ENCODE assay signal across 9 mouse cellular contexts in genomic region chr15:59777307-59777871, GRCm38 (mm10).
A peak's percentile ranks its signal among the peaks of the same experiment; 100 is the strongest.
DNase-seq lines count a peak whose midpoint lies in the region; ATAC-seq and TF ChIP-seq lines count a peak whose summit lies in the region.
"Had no signal": no experiment of that assay in that cellular context is flagged by ENCODE, and none has a peak within 500 bp of the region (broad histone marks: within the 10 kb centered on the region; RNA-seq: fewer than 3 reads in every experiment).

No protein-coding gene starts in this region.

- H3K4me3 ChIP-seq in cerebellum, adult 2 months (replicated peaks; ENCODE audit: insufficient read depth, low read depth, low read length), result no peak overlapping the region
- H3K4me3 ChIP-seq in kidney, adult 2 months (ENCODE audit: insufficient read depth, low read depth, low read length), result no peak overlapping the region
- H3K4me3 ChIP-seq in lung, adult 2 months (replicated peaks; ENCODE audit: extremely low read depth, low read depth, low read length), result no peak overlapping the region
- no peak overlapping the region for H3K4me3 ChIP-seq in stomach, postnatal 0 days (ENCODE audit: low read depth, low read length)
- no peak overlapping the region for H3K4me3 ChIP-seq in midbrain, embryonic 10.5 days
- H3K4me3 ChIP-seq: limb, embryonic 12.5 days had no signal

- H3K4me2 ChIP-seq in stomach, postnatal 0 days (replicated peaks; ENCODE audit: low read depth), result no peak overlapping the region
- H3K4me2 ChIP-seq: limb, embryonic 12.5 days had no signal

- no peak overlapping the region for H3K9ac ChIP-seq in stomach, postnatal 0 days (ENCODE audit: low read length)
- H3K9ac ChIP-seq: limb, embryonic 12.5 days had no signal

- 20% methylated on average over 13 of the region's 13 CpGs for WGBS in cerebellum, adult 2 months
- 47% methylated on average over 13 of the region's 13 CpGs for WGBS in kidney, adult 2 months
- WGBS in lung, adult 2 months, result 67% methylated on average over 13 of the region's 13 CpGs
- 51% methylated on average over 13 of the region's 13 CpGs for WGBS in stomach, postnatal 0 days
- WGBS in midbrain, embryonic 10.5 days, result 93% methylated on average over 13 of the region's 13 CpGs

- no peak for TF ChIP-seq POLR2A in cerebellum, adult 2 months (IDR thresholded peaks at IDR 0.05; ENCODE audit: borderline replicate concordance, insufficient read depth, low read length)
- TF ChIP-seq POLR2A in kidney, adult 2 months (IDR thresholded peaks at IDR 0.05; ENCODE audit: low read depth, low read length), result no peak
- no peak for TF ChIP-seq POLR2A in lung, adult 2 months (IDR thresholded peaks at IDR 0.05; ENCODE audit: borderline replicate concordance, extremely low read depth, low read depth, low read length)

- H3K27me3 ChIP-seq in cerebellum, adult 2 months (ENCODE audit: control insufficient read depth, insufficient read depth, low read length), result no peaks in the 10 kb centered on the region
- no peaks in the 10 kb centered on the region for H3K27me3 ChIP-seq in kidney, adult 2 months (replicated peaks; ENCODE audit: control insufficient read depth, insufficient read depth, low read length)
- H3K27me3 ChIP-seq in stomach, postnatal 0 days (ENCODE audit: control insufficient read depth, insufficient read depth, low read length), result no peaks in the 10 kb centered on the region
- H3K27me3 ChIP-seq in midbrain, embryonic 10.5 days (ENCODE audit: low read depth, poor library complexity, severe bottlenecking), result no peaks in the 10 kb centered on the region
- H3K27me3 ChIP-seq: limb, embryonic 12.5 days had no signal

- no peaks in the 10 kb centered on the region for H3K4me1 ChIP-seq in cerebellum, adult 2 months (ENCODE audit: control insufficient read depth, insufficient read depth, low read length)
- no peaks in the 10 kb centered on the region; the same call in 1 of the 2 replicates for H3K4me1 ChIP-seq in kidney, adult 2 months (ENCODE audit: control insufficient read depth, insufficient read depth, low read length)
- H3K4me1 ChIP-seq in lung, adult 2 months (ENCODE audit: control insufficient read depth, insufficient read depth, low read length), result 0 out of 2 replicates have a peak, but pooled peaks cover 2% of the 10 kb centered on the region
- H3K4me1 ChIP-seq in stomach, postnatal 0 days (replicated peaks; ENCODE audit: control insufficient read depth, insufficient read depth), result 0 out of 2 replicates have a peak, but pooled peaks cover 2% of the 10 kb centered on the region
- H3K4me1 ChIP-seq in midbrain, embryonic 10.5 days, result no peaks in the 10 kb centered on the region

- ATAC-seq in stomach, postnatal 0 days (ENCODE audit: low FRiP score, low TSS enrichment), result peak; percentile 75; the same call in 1 of the 2 replicates

- H3K36me3 ChIP-seq in kidney, adult 2 months (ENCODE audit: control insufficient read depth, insufficient read depth, low read length), result no peaks in the 10 kb centered on the region
- no peaks in the 10 kb centered on the region for H3K36me3 ChIP-seq in stomach, postnatal 0 days (ENCODE audit: control insufficient read depth, insufficient read depth, low read length)
- no peaks in the 10 kb centered on the region for H3K36me3 ChIP-seq in midbrain, embryonic 10.5 days
- H3K36me3 ChIP-seq: limb, embryonic 12.5 days had no signal

- no peak for TF ChIP-seq EP300 in stomach, postnatal 0 days (optimal IDR thresholded peaks at IDR 0.05)

- TF ChIP-seq CTCF in cerebellum, adult 2 months (IDR thresholded peaks at IDR 0.05; ENCODE audit: borderline replicate concordance, insufficient read depth, low read depth, low read length), result no peak
- TF ChIP-seq CTCF in kidney, adult 2 months (conservative IDR thresholded peaks at IDR 0.05; ENCODE audit: insufficient read depth, insufficient read length, low read depth, low read length), result no peak
- no peak for TF ChIP-seq CTCF in lung, adult 2 months (IDR thresholded peaks at IDR 0.05; ENCODE audit: insufficient read depth, low read length)
- TF ChIP-seq CTCF in stomach, postnatal 0 days (IDR thresholded peaks at IDR 0.05; ENCODE audit: low read depth), result no peak

- peak; percentile 15 to 23 for DNase-seq in cerebellum, adult 2 months
- no peak for DNase-seq in cerebellum, adult 11 months
- DNase-seq in 3134 (ENCODE audit: extremely low read depth, insufficient read length, low spot score), result peak; percentile 91
- peak; percentile 39 to 44 for DNase-seq in frontal cortex, postnatal 10 days (ENCODE audit: low spot score in 2 of 2)
- peak; percentile 88 for DNase-seq in kidney, adult 2 months
- peak; percentile 29 for DNase-seq in lung, adult 2 months
- peak; percentile 34 for DNase-seq in stomach, postnatal 0 days (ENCODE audit: low spot score)
- DNase-seq in midbrain, embryonic 10.5 days (ENCODE audit: low spot score), result no peak

- H3K9me3 ChIP-seq in stomach, postnatal 0 days (ENCODE audit: control insufficient read depth, low read length), result no peaks in the 10 kb centered on the region
- no peaks in the 10 kb centered on the region for H3K9me3 ChIP-seq in midbrain, embryonic 10.5 days (replicated peaks)
- H3K9me3 ChIP-seq: limb, embryonic 12.5 days had no signal

- no peak overlapping the region for H3K27ac ChIP-seq in cerebellum, adult 2 months (ENCODE audit: insufficient read depth, low read length)
- H3K27ac ChIP-seq in kidney, adult 2 months (ENCODE audit: insufficient read depth, low read depth, low read length), result no peak overlapping the region
- peak overlapping the region; percentile 35 for H3K27ac ChIP-seq in stomach, postnatal 0 days (replicated peaks)
- H3K27ac ChIP-seq in midbrain, embryonic 10.5 days (replicated peaks), result no peak overlapping the region
- H3K27ac ChIP-seq: limb, embryonic 12.5 days had no signal

Comparison
In these comparisons a context has a peak if more than half of its experiments do, and no peak if none do; other contexts are left out.
1. DNase-seq: peak in cerebellum, adult 2 months (2 of 2), 3134 (single experiment), frontal cortex, postnatal 10 days (2 of 2), kidney, adult 2 months (single experiment), lung, adult 2 months (single experiment) and stomach, postnatal 0 days (single experiment); none in cerebellum, adult 11 months (single experiment) and midbrain, embryonic 10.5 days (single experiment).